21 mouse cellular contexts compared by ENCODE assay signal in genomic region chr5:106460535-106460934, GRCm38 (mm10). TPM values are rescaled to one million over a fixed set of nuclear protein-coding genes. Genes with fewer than 3 reads are reported as not detected.
DNase-seq lines count a peak whose midpoint lies in the region; ATAC-seq and TF ChIP-seq lines count a peak whose summit lies in the region.
"Had no signal": no experiment of that assay in that cellular context is flagged by ENCODE, and none has a peak within 500 bp of the region (broad histone marks: within the 10 kb centered on the region; RNA-seq: fewer than 3 reads in every experiment).

No protein-coding gene starts in this region.

- no peak overlapping the region for H3K9ac ChIP-seq in ES-Bruce4 (ENCODE audit: low read depth, poor library complexity, severe bottlenecking)
- no peak overlapping the region for H3K9ac ChIP-seq in forebrain, embryonic 12.5 days
- no peak overlapping the region; the same call in 1 of the 2 replicates for H3K9ac ChIP-seq in midbrain, embryonic 12.5 days (replicated peaks)
- H3K9ac ChIP-seq: intestine, embryonic 15.5 days; liver, embryonic 13.5 days had no signal

- TF ChIP-seq EP300 in ES-Bruce4 (IDR thresholded peaks at IDR 0.05; ENCODE audit: insufficient read depth, low read depth, low read length) = no peak

- no peaks in the 10 kb centered on the region for H3K4me1 ChIP-seq in ES-Bruce4 (ENCODE audit: control insufficient read depth, insufficient read depth, low read length)
- peaks cover 61% of the 10 kb centered on the region for H3K4me1 ChIP-seq in forebrain, embryonic 12.5 days
- H3K4me1 ChIP-seq in midbrain, embryonic 12.5 days = peaks cover 54% of the 10 kb centered on the region

- no peak overlapping the region for H3K27ac ChIP-seq in ES-Bruce4 (ENCODE audit: insufficient read depth, low read length)
- 0 out of 2 replicates have a peak overlapping the region, but pooled peaks have one; percentile 53 for H3K27ac ChIP-seq in forebrain, embryonic 12.5 days
- peak overlapping the region; percentile 73 for H3K27ac ChIP-seq in midbrain, embryonic 12.5 days (replicated peaks)
- H3K27ac ChIP-seq: intestine, embryonic 15.5 days; liver, embryonic 13.5 days had no signal

- WGBS in forebrain, embryonic 12.5 days = 1% methylated on average over 17 of the region's 17 CpGs
- 1% methylated on average over 17 of the region's 17 CpGs for WGBS in midbrain, embryonic 12.5 days

- DNase-seq in heart, adult 11 months = peak; percentile 33
- no peak for DNase-seq in heart, postnatal 4 days
- DNase-seq in left cerebral cortex, adult 18-20 months (ENCODE audit: low spot score in 2 of 2) = no peak
- no peak for DNase-seq in testis, postnatal 14 days (ENCODE audit: low spot score)
- DNase-seq: gastrocnemius, postnatal 10 days; heart, postnatal 10 days; kidney, postnatal 25 days; liver, embryonic 13.5 days; lung, postnatal 10 days; thymus, postnatal 25 days had no signal

- no peaks in the 10 kb centered on the region for H3K36me3 ChIP-seq in ES-Bruce4 (ENCODE audit: control insufficient read depth, insufficient read depth, low read length, poor library complexity, severe bottlenecking)
- no peaks in the 10 kb centered on the region for H3K36me3 ChIP-seq in forebrain, embryonic 12.5 days (replicated peaks)
- H3K36me3 ChIP-seq in midbrain, embryonic 12.5 days = no peaks in the 10 kb centered on the region
- H3K36me3 ChIP-seq: G1E; intestine, embryonic 15.5 days; liver, embryonic 13.5 days had no signal

- peak overlapping the region; percentile 89 for H3K4me2 ChIP-seq in forebrain, embryonic 12.5 days
- H3K4me2 ChIP-seq in midbrain, embryonic 12.5 days (replicated peaks) = peak overlapping the region; percentile 89
- H3K4me2 ChIP-seq: intestine, embryonic 15.5 days; liver, embryonic 13.5 days had no signal

- no peak for TF ChIP-seq CTCF in ES-Bruce4 (IDR thresholded peaks at IDR 0.05; ENCODE audit: low read depth, low read length)

- no peak for ATAC-seq in forebrain, embryonic 12.5 days (ENCODE audit: low FRiP score)
- ATAC-seq in midbrain, embryonic 12.5 days (ENCODE audit: low FRiP score, low read depth) = no peak
- ATAC-seq in erythroblast, adult 5-6 weeks (replicated peaks; ENCODE audit: low FRiP score, poor library complexity, severe bottlenecking) = no peak
- ATAC-seq: intestine, embryonic 15.5 days had no signal

- peaks cover 38% of the 10 kb centered on the region for H3K27me3 ChIP-seq in ES-Bruce4 (ENCODE audit: control insufficient read depth, insufficient read depth, low read length, poor library complexity, severe bottlenecking)
- peaks cover 95% of the 10 kb centered on the region for H3K27me3 ChIP-seq in forebrain, embryonic 12.5 days
- H3K27me3 ChIP-seq in midbrain, embryonic 12.5 days = peaks cover 94% of the 10 kb centered on the region

- 0 out of 2 replicates have a peak overlapping the region, but pooled peaks have one; percentile 10 for H3K4me3 ChIP-seq in ES-Bruce4 (ENCODE audit: low read depth, low read length)
- peak overlapping the region; percentile 61; the same call in 1 of the 2 replicates for H3K4me3 ChIP-seq in forebrain, embryonic 12.5 days (replicated peaks)
- peak overlapping the region; percentile 69 for H3K4me3 ChIP-seq in midbrain, embryonic 12.5 days
- H3K4me3 ChIP-seq: intestine, embryonic 15.5 days; liver, embryonic 13.5 days; megakaryocyte, embryonic 14.5 days had no signal

- no peaks in the 10 kb centered on the region for H3K9me3 ChIP-seq in ES-Bruce4 (replicated peaks; ENCODE audit: control insufficient read depth, insufficient read depth, low read length, poor library complexity, severe bottlenecking)
- no peaks in the 10 kb centered on the region for H3K9me3 ChIP-seq in forebrain, embryonic 12.5 days
- no peaks in the 10 kb centered on the region for H3K9me3 ChIP-seq in midbrain, embryonic 12.5 days
- H3K9me3 ChIP-seq: intestine, embryonic 15.5 days; liver, embryonic 13.5 days had no signal

- no peak for TF ChIP-seq POLR2A in ES-Bruce4 (IDR thresholded peaks at IDR 0.05; ENCODE audit: insufficient read depth, low read length)

RNA-seq across cellular contexts. Expression of gene Barhl2, which starts 2.6 kb away (rescaled TPM):
- not detected for total RNA-seq in heart, postnatal 4 days (2021)
- polyA plus RNA-seq in ES-Bruce4 (2011; ENCODE audit: insufficient read depth, insufficient read length, low read depth, missing spikeins) = 0.34 TPM in 1 of 2 replicates, not detected in the other
- 6.2 and 7.6 TPM in 2 replicates for polyA plus RNA-seq in forebrain, embryonic 12.5 days (2016; fragmentation: Nextera tagmentation; extraction: Ambion mirVana)
- polyA plus RNA-seq in midbrain, embryonic 12.5 days (2016; fragmentation: Nextera tagmentation; extraction: Ambion mirVana) = 8.4 and 15.6 TPM in 2 replicates
- not detected in 2 replicates for total RNA-seq in erythroblast, adult 5-6 weeks (2015; ENCODE audit: low replicate concordance)
- total RNA-seq in erythroblast, adult 5-6 weeks (2017; ENCODE audit: low replicate concordance) = not detected in 2 replicates
- 1 to 10 TPM in 1 of 2 experiments, under 1 TPM in 1; 0.72 to 1.0 TPM for total RNA-seq in left cerebral cortex, adult 18-20 months (2021)
- total RNA-seq: adrenal gland, adult 18-20 months; G1E; gastrocnemius, postnatal 10 days; heart, postnatal 10 days had no signal
- polyA plus RNA-seq: C2C12; G1E; intestine, embryonic 15.5 days; liver, embryonic 13.5 days; small intestine, adult 2 months; stomach, embryonic 14.5 days had no signal

Comparison
In these comparisons a context has a peak if more than half of its experiments do, and no peak if none do; other contexts are left out.
1. H3K4me3 ChIP-seq: peak in every context shown above with its lines; median percentile 69 in midbrain, embryonic 12.5 days; 61 in forebrain, embryonic 12.5 days; 10 in ES-Bruce4.